Mouse (Mus musculus): ENCODE measurements around the gene Lrfn3. TPM values are rescaled to one million over a fixed set of nuclear protein-coding genes. Genes with fewer than 3 reads are reported as not detected.
A peak's percentile ranks its signal among the peaks of the same experiment; 100 is the strongest.

The Lrfn3 gene
- total RNA-seq (2012; rRNA removed): 2.6 and 4.4 TPM in 2 replicates

GRCm38 (mm10) chr7:30362652-30363343 is at the start of gene Lrfn3:
Gene Lrfn3, minus strand, starts transcription at chr7:30362772.
- in situ Hi-C loops (cut with MboI; ENCODE audit: low sequenced_read_pairs in 2 of 2, unreplicated experiment in 2 of 2): no loop called here
- H3K9me3 ChIP-seq (ENCODE audit: control insufficient read depth, insufficient read depth, low read depth, low read length): no peaks in the 10 kb centered on the region
- H3K9ac ChIP-seq (ENCODE audit: insufficient read depth, low read depth, low read length, poor library complexity, severe bottlenecking): peak within 1 kb of the TSS; percentile 76
- H3K4me3 ChIP-seq (ENCODE audit: insufficient read depth in 1 of 2, low read depth in 1 of 2, low read length in 2 of 2, poor library complexity in 1 of 2, severe bottlenecking in 1 of 2): peak within 1 kb of the TSS; percentile 62 to 81
- no peak for TF ChIP-seq MAFK (IDR thresholded peaks at IDR 0.05; ENCODE audit: insufficient read depth, low read depth, low read length)
- no peak for TF ChIP-seq HCFC1 (IDR thresholded peaks at IDR 0.05; ENCODE audit: borderline replicate concordance, insufficient read depth, low read length)
- no peak for TF ChIP-seq ZC3H11A (IDR thresholded peaks at IDR 0.05; ENCODE audit: borderline replicate concordance, low read depth, low read length)
- TF ChIP-seq ZNF384 (IDR thresholded peaks at IDR 0.05; ENCODE audit: low read depth, low read length): no peak
- TF ChIP-seq CHD2 (IDR thresholded peaks at IDR 0.05; ENCODE audit: low read depth, low read length): no peak
- no peak within 1 kb of the TSS for H3K27ac ChIP-seq (ENCODE audit: insufficient read depth, low read depth, low read length, poor library complexity, severe bottlenecking)
- H3K36me3 ChIP-seq (ENCODE audit: control insufficient read depth, insufficient read depth, low read length, poor library complexity, severe bottlenecking): no peaks in the 10 kb centered on the region
- peaks cover 2 to 18% of the 10 kb centered on the region in 2 experiments; a peak in 2 of 4 replicates for H3K4me1 ChIP-seq (ENCODE audit: control insufficient read depth in 2 of 2, insufficient read depth in 2 of 2, low read length in 2 of 2, poor library complexity in 1 of 2)
- DNase-seq (ENCODE audit: low read depth, low spot score): peak; percentile 68

- in situ Hi-C loops (cut with MboI; ENCODE audit: low sequenced_read_pairs in 2 of 2, unreplicated experiment in 2 of 2): no loop called here
- Histone ChIP-seq H3K4me3 (ENCODE audit: insufficient read depth in 1 of 2, low read depth in 1 of 2, low read length in 2 of 2, poor library complexity in 1 of 2, severe bottlenecking in 1 of 2) (no peak overlapping the region), H3K36me3 (ENCODE audit: control insufficient read depth, insufficient read depth, low read length, poor library complexity, severe bottlenecking) (no peaks in the 10 kb centered on the region), H3K4me1 (ENCODE audit: control insufficient read depth in 2 of 2, insufficient read depth in 2 of 2, low read length in 2 of 2, poor library complexity in 1 of 2) (peaks cover 2% of the 10 kb centered on the region in 2 experiments; a peak in 2 of 4 replicates), H3K9me3 (ENCODE audit: control insufficient read depth, insufficient read depth, low read depth, low read length) (no peaks in the 10 kb centered on the region), H3K27ac (ENCODE audit: insufficient read depth, low read depth, low read length, poor library complexity, severe bottlenecking) (no peak overlapping the region), H3K9ac (ENCODE audit: insufficient read depth, low read depth, low read length, poor library complexity, severe bottlenecking) (no peak overlapping the region)
- DNase-seq (ENCODE audit: low read depth, low spot score): no peak
- TF ChIP-seq MAFK (IDR thresholded peaks at IDR 0.05; ENCODE audit: insufficient read depth, low read depth, low read length) (no peak), HCFC1 (IDR thresholded peaks at IDR 0.05; ENCODE audit: borderline replicate concordance, insufficient read depth, low read length) (no peak), ZNF384 (IDR thresholded peaks at IDR 0.05; ENCODE audit: low read depth, low read length) (no peak), CHD2 (IDR thresholded peaks at IDR 0.05; ENCODE audit: low read depth, low read length) (no peak), ZC3H11A (IDR thresholded peaks at IDR 0.05; ENCODE audit: borderline replicate concordance, low read depth, low read length) (no peak)
Measured at GRCm38 (mm10) chr7:30411023-30411422, 48.5 kb upstream of the Lrfn3 start.

- Histone ChIP-seq H3K4me3 (ENCODE audit: insufficient read depth in 1 of 2, low read depth in 1 of 2, low read length in 2 of 2, poor library complexity in 1 of 2, severe bottlenecking in 1 of 2) (no peak overlapping the region), H3K36me3 (ENCODE audit: control insufficient read depth, insufficient read depth, low read length, poor library complexity, severe bottlenecking) (no peaks in the 10 kb centered on the region), H3K9ac (ENCODE audit: insufficient read depth, low read depth, low read length, poor library complexity, severe bottlenecking) (no peak overlapping the region), H3K27ac (ENCODE audit: insufficient read depth, low read depth, low read length, poor library complexity, severe bottlenecking) (no peak overlapping the region), H3K4me1 (ENCODE audit: control insufficient read depth in 2 of 2, insufficient read depth in 2 of 2, low read length in 2 of 2, poor library complexity in 1 of 2) (peaks cover 2% of the 10 kb centered on the region in 2 experiments; a peak in 2 of 4 replicates), H3K9me3 (ENCODE audit: control insufficient read depth, insufficient read depth, low read depth, low read length) (no peaks in the 10 kb centered on the region)
- in situ Hi-C loops (cut with MboI; ENCODE audit: low sequenced_read_pairs in 2 of 2, unreplicated experiment in 2 of 2): no loop called here
- TF ChIP-seq ZC3H11A (IDR thresholded peaks at IDR 0.05; ENCODE audit: borderline replicate concordance, low read depth, low read length): no peak
- no peak for TF ChIP-seq HCFC1 (IDR thresholded peaks at IDR 0.05; ENCODE audit: borderline replicate concordance, insufficient read depth, low read length)
- TF ChIP-seq MAFK (IDR thresholded peaks at IDR 0.05; ENCODE audit: insufficient read depth, low read depth, low read length): no peak
- no peak for TF ChIP-seq ZNF384 (IDR thresholded peaks at IDR 0.05; ENCODE audit: low read depth, low read length)
- no peak for TF ChIP-seq CHD2 (IDR thresholded peaks at IDR 0.05; ENCODE audit: low read depth, low read length)
- no peak for DNase-seq (ENCODE audit: low read depth, low spot score)
Measured at GRCm38 (mm10) chr7:30409789-30410188, 47.2 kb upstream of the Lrfn3 start.

GRCm38 (mm10) chr7:30408639-30409038 is 46.1 kb upstream of the Lrfn3 start:
- peaks cover 2% of the 10 kb centered on the region in 2 experiments; a peak in 2 of 4 replicates for H3K4me1 ChIP-seq (ENCODE audit: control insufficient read depth in 2 of 2, insufficient read depth in 2 of 2, low read length in 2 of 2, poor library complexity in 1 of 2)
- no peaks in the 10 kb centered on the region for H3K9me3 ChIP-seq (ENCODE audit: control insufficient read depth, insufficient read depth, low read depth, low read length)
- no peak for TF ChIP-seq ZNF384 (IDR thresholded peaks at IDR 0.05; ENCODE audit: low read depth, low read length)
- TF ChIP-seq CHD2 (IDR thresholded peaks at IDR 0.05; ENCODE audit: low read depth, low read length): no peak
- TF ChIP-seq HCFC1 (IDR thresholded peaks at IDR 0.05; ENCODE audit: borderline replicate concordance, insufficient read depth, low read length): no peak
- no peak for TF ChIP-seq MAFK (IDR thresholded peaks at IDR 0.05; ENCODE audit: insufficient read depth, low read depth, low read length)
- no peak for TF ChIP-seq ZC3H11A (IDR thresholded peaks at IDR 0.05; ENCODE audit: borderline replicate concordance, low read depth, low read length)
- no peak overlapping the region for H3K27ac ChIP-seq (ENCODE audit: insufficient read depth, low read depth, low read length, poor library complexity, severe bottlenecking)
- no peaks in the 10 kb centered on the region for H3K36me3 ChIP-seq (ENCODE audit: control insufficient read depth, insufficient read depth, low read length, poor library complexity, severe bottlenecking)
- in situ Hi-C loops (cut with MboI; ENCODE audit: low sequenced_read_pairs in 2 of 2, unreplicated experiment in 2 of 2): no loop called here
- DNase-seq (ENCODE audit: low read depth, low spot score): no peak
- no peak overlapping the region for H3K4me3 ChIP-seq (ENCODE audit: insufficient read depth in 1 of 2, low read depth in 1 of 2, low read length in 2 of 2, poor library complexity in 1 of 2, severe bottlenecking in 1 of 2)
- H3K9ac ChIP-seq (ENCODE audit: insufficient read depth, low read depth, low read length, poor library complexity, severe bottlenecking): no peak overlapping the region

Measured in ES-E14 (cell line).